Mouse (Mus musculus) Muller cell, postnatal 12 days (primary cell): ENCODE measurements at regions not wholly inside any gene's neighbourhood (a gene's known extent, or its start where the extent isn't known, plus 50 kb on each side); places are given as distances from the start of the nearest gene placed in this dataset.

Experiments
- DNase-seq: peaks from one replicate; pipeline ENCODE4 v3.0.0-alpha.2; 2015; ENCODE audit errors: inconsistent ontology term

DNA sequence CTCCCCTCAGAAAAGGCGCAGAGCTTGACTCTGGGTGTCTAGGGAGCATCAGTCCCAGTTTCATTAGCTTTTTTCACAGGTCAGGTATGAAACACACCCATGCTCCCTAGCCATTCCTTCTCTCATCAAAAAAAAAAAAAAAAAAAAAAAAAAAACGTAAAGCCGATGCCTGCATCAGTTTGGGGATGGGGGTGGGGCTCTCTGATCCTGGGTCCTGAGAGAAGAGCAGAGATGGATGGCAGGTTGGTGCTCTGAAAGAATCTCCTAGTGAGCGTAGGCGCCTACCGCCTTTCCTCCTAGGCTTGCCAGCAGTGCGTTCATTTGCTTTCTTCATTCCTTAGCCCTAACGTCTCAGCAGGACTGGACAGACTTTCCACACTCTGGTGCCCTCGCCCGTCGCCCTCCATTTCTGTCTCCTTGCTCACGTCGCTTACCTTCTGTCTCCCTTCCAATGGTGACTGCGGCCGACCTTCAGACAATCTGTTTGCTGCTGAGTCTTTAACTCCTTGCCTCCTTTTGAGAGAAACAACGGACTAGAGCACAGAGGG, 267.5 kb downstream of the Agtpbp1 start:
- no peak for DNase-seq

DNA sequence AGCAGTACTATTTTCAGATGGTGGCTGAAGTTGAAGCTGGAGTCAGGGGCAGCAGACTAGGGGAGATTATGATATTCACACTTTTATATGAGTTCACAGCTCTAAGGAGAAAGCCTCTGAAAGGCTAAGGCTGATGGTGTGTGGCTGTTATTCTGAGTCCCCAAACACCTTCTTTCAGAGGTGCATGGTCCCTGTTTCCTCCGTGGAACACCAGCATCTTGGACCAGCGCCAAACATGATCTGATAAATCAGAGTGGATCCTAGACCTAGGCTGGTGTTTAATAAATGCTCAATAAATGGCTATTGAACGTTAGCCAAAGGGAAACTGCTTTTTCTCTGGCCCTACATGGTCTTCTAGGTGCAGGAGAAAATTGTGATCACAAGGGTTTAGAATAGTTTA, 269.2 kb downstream of the Agtpbp1 start:
- no peak for DNase-seq

DNA sequence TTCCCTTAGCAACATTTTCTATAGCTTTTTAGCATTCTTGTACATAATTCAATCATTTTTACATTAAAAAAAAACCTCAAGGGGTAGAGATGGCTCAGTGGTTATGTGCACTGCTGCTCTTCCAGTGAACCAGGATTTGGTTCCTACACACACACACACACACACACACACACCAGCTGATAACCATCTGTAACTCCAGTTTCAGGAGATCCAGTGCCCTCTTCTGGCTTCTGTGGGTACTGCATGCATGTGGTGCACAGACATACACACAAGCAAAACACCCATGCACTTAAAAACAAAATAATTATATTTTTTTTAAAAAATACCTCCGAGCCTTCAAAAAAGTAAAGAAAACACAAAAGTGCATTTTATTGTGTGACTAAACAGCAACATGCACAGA, 270.6 kb downstream of the Agtpbp1 start:
- DNase-seq, result no peak

DNA sequence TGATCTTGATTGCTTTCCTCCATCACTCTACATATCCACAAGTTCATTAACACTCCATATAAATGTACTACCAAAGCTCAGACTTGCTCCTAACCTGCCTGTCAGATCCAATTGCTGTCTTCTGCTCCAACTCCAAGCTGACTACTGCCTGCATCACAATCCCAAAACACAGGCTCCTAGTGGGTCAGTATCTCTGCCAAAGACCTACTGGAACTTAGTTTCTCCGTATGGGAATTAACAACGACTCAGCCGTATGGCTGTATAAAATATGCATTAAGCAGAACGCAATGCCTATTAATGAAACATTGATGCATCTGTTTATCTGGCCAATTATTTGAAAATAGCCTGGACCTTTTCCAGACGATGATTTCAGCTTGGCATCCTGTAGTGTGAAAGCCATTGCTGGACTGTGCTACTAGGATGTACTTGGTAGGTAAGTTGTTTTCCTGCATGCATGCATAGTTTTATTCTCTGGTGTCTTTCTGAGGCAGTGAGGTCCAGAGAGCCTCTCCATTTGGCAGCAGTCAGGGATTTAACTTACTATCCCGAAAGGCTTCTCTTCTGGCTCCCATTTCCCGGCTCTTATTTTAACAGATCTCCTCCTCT, 271.2 kb downstream of the Agtpbp1 start:
- DNase-seq, result no peak

DNA sequence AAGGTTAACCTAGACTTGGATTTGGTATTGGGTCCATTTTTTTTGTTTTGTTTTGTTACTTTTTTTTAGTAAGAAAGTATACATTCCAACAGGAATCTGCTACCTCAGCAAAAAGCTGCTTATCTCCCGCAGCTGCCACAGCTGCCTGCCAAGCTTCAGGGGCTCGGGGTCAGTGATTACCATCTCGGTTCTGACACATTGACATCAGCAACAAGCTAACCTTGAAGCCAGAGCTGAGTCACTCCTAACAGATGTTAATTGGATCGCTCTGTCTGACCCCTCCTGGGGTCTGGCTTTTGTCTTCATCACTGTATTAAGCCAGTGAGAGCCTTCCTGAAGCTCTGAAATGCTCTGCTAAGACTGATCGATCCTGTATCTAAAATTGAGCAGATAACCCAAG, 292.1 kb downstream of the Agtpbp1 start:
- DNase-seq, result no peak

DNA sequence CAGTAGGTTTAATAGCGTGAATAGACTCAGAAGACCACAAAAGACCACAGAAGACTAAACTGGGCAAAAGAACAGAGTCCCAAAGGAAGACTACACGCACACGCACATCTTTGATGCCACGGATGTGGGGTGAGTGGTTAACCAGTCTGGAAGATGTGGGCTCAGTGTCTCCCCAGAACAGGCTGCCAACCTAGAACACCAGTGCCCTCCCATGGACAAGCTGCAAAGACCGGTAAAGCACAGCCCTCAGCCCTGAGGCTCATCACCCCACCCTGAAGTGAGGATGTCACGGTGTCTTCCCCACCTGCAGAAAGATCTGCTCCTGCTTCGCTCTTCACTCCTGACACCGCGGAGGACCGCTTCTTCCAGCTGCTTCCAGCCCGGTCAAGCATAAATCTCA, 295.9 kb downstream of the Agtpbp1 start:
- no peak for DNase-seq

DNA sequence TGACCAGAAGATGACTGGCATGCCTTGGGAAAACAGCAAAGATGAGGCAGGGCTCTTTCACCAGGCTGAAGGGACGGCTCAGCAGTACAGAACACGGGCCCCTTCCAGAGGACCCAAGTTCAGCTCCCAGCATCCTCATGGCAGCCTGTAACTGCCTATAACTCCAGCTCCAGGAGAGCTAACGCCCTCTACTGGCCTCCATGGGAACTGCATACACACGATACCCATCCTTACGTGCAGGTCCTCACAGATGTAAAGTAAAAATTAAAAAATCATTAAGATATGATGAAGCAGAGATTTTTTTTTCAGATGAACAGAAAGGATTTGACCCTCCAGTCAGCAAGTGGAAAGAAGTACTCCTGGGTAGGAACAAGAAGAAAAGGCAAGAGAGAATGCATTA, 303.8 kb downstream of the Agtpbp1 start:
- no peak for DNase-seq

DNA sequence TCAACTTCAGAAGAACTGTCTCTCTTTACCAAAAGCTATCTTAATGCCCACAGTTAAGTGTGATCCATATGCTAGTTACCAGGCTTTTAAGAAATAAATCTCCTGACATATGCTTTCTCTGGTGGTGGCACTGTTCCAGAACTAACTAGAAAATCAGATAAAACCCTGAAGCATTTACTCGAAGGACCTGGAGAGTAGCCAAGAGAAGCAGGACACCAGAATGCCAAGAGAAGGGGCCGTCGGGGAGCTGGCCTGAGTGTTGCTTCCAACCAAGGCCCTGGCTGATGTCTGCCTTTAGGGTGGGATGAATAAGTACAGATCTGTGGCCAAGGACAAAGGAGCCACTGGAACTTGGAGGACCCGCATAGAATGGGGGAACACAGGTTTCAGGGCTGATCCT, 305.9 kb downstream of the Agtpbp1 start:
- no peak for DNase-seq

DNA sequence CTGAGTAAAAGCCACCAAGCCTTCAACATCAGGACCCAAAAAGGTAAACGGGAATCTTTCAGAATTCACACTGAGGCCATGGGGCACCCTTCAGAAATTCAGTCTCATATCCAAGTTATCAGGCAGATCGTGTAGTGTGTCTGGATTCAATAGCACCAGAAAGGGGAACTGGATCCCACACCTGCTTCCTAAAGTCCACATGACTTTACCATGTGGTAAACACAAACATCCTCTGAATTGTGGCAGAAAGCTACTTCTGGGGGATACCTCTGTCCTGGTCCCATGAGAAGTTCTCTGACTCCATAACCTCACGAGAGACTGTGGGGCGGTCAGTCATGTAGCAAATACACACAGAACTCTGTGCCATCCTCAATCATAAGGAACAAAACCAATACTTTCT, 313.4 kb downstream of the Agtpbp1 start:
- no peak for DNase-seq

DNA sequence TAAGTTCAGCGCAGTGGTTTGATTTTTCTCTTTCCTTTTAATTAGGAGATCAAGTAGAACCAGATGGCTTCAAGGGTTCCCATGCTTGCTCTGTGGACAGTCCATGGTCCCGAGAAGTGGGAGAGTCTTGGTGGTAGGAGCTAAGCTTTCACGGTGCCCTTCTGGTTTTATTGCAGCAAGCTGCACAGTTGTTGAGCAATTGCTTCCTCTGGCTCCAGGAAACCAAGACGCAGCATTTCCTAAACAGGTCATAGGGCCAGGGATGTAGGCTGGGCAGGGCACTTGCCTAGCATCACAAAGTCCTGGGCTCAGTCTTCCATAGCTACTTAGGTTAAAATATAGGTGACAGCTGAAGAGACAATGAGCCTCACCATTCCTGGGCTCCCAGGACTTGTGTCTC, 318.2 kb downstream of the Agtpbp1 start:
- no peak for DNase-seq

DNA sequence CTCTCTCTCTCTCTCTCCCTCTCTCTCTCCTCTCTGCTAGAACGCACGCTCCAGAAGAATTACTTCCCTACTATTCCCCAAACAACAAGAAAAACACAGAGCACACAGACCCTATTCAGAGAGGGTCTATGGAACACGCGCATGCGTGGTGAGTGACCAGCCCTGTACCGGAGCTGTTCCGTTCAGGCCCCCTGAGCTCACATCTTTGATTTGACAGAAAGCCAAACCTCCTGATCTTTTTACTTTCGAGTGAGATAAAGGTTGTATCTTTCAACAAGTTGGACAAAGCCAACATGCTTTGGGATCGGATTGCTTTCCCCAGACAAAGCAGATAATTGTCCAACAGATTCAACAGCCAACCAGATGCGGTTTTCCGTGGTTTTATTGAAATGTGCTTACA, 320.9 kb downstream of the Agtpbp1 start:
- no peak for DNase-seq

DNA sequence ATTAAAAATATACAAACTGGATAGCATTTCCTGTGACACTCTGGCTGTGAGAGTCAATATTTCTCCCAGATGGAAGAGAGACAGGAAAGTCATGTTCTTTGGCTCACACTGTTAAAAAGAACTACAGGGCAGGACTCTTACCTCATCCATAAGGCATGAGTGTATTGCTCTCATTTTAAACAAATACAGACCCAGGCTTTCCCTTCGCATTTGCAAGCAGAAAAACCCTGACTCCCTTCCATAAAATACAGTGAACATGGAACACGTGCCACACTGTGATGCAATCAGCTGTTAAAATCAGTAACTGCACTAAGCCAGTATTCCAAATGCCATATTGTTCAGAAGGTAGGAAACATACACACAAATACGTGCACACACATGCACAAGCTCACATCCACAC, 323.1 kb downstream of the Agtpbp1 start:
- no peak for DNase-seq

DNA sequence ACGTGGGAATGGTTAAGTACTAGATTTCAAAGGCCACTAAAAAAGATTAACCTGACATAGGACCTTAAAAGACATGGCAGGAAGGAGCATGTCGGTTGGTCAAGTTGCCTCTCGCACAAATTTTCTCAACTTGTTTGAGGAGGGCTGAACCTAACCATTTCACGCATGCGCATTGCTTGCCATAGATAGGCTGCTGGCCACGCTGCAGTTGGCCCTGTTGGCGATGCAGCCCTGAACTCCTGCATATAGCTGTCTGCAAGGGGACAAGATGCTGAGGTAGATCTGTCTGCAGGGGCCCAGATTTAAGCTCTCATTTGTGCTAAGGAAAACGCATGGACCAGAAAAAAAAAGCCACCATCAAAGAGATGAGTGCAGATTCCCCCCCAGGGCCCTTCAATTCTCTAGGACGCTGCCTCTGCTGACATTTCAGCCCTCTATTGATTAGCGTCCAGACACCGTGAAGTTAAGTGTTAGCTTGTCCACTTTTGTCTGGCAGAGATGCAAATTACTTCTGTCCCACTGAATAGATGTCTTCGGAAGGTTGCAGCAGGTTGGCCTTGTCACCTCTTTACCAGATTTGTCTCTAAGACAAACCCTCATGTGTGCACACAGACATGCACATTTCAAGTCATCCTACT, 329.1 kb downstream of the Agtpbp1 start:
- no peak for DNase-seq

DNA sequence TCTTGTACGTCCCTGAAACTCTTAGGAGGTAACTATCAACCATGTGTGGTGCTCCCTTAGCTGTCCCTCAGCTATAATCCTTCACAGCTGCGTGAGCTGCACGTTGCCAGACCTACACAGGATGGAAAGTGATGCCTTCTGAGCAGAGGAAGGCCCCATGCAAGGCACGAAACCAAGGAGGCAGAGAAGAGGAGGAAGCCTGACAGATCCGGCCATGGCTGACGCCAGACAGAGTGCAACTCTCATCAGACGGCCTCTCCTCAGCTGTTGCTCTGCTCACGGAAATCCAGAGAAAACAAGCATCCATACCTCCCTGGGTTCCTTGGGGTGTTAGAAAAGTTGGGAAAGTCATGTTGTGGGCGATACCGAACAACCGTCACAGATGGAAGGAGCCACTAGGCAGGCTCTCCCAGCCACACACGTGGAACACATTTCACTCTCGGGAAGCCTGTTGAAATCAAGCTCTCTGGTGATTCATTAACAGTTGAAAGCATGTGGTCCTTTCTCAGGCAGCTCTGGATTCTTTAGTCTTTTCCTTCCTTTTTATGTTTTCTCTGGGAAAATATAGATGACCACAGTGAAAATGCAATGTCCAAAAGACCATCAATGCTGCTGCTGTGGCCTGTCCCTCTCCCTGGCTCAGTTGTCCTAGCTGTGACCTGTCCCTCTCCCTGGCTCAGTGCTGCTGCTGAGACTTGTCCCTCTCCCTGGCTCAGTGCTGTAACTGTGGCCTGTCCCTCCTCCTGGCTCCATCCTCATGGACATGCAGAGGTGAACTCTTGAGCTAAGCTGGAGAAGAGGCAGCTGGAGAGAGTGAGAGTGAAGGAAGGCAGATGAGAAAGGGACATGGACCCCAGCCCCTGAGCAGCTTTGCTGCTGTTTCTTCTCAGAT, 331.1 kb downstream of the Agtpbp1 start:
- DNase-seq, result no peak

DNA sequence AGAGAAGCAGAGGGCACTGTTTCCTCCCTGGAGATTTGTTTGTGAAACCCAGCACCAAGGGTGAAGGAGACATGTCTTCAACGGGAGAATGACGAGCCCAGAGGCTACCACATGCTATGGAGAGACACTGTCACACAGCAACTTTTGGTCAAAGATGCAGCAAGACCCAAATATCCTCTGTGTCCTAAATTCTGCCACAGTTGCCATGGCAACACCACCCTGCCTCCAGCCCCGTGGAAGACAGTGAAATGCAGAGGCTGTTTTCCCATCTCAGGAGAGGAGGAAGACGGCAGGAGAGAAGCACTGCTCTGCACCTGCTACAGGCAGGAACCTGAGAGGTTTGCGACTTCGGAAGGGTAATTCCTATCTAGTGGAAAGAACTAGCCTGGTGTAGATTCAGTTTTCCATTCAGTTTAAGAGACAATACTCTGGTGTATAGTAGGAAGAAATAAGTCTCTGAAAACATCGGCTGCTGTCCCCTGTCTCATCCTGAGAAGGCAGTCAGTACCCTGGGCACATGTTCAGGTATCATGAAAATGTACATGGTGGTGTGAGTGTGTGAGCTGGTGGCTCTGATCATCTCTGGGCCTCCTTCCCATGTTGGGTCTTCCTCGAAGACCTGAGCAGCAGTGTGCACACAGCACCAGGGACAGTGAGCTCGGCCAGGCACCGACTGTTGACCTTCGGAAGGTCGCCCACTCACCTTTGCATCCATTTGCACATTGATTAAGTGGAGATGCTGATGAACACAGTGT, 333.6 kb downstream of the Agtpbp1 start:
- no peak for DNase-seq

DNA sequence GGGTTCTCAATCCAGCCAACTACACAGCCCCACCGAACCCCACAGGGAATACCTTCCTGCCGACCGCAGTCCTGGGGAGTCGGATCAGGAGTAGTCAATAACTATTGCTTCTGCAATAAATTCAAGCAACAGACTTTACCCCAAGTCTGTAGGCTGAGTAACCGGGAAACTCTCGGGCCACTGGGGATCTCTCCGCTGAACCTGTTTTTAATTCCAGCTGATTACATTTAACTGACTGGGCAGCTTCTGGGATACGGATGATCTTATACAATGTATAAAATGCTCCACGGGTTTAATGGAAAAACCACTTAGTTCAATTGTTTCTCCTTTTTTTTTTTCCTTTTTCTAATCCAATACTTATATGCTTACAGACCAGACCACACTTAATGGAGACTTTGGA, 336.6 kb downstream of the Agtpbp1 start:
- no peak for DNase-seq

DNA sequence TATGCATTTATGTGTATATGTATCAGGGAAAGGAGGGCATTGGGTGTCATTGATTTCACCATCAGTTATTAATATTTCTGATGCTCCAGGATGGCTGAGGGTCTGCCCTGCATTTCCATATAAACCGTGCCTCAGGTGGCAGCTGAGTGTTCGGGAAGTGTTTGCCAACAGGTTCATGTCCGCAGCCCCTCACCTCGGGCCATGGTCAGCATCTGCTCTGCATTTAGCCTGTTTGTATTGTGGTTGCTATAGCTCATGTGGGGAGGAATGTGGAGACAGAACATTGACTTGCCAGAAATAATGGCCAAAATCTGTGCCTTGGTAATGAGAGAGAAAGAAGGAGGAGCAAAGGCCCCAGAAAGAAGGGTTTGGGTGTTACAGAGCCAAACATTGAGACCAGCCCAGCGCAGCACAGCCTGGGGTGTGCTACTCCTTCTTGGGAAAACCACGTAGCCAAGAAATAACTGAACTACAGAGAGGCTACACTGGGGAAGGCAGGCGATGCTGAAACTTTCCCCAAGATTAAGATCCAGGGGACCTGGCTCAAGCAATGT, 338.0 kb downstream of the Agtpbp1 start:
- no peak for DNase-seq

DNA sequence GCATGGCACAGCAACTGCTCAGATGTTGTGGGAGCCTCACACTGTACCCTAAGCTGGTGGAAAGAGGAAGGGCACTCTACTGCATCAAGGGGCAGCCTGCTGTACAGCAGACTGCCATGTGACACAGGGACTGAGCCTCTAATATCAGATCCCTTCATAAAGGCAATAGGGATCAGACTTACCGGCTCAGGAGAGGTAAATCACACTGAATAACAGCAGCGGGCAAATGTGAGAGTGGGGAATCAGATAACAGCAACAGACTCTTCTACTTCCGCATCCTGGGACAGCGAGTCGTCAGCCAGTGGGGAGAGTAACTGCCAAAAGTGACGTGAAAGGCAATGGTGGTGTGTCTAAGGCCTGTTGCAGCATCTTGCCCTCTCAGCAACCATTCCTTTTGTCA, 339.0 kb downstream of the Agtpbp1 start:
- no peak for DNase-seq

DNA sequence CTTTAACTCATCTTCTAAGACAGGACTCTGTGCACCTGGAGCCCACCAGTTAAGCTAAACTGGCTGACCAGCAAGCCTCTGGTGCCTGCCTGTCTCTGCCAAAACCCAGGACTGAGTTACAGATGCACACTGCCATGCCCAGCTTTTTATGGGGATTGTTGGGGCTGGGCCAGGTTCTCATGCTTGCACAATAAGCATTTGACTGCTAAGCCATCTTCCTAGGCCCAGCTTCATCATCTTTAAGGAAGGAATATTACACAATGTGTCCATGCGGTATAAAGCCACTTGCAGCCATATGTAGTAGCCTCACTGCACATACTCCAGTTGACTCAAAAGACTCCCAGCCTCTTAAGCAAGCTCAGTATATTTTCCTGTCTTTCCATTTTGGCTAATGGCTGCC, 340.4 kb downstream of the Agtpbp1 start:
- DNase-seq, result no peak

DNA sequence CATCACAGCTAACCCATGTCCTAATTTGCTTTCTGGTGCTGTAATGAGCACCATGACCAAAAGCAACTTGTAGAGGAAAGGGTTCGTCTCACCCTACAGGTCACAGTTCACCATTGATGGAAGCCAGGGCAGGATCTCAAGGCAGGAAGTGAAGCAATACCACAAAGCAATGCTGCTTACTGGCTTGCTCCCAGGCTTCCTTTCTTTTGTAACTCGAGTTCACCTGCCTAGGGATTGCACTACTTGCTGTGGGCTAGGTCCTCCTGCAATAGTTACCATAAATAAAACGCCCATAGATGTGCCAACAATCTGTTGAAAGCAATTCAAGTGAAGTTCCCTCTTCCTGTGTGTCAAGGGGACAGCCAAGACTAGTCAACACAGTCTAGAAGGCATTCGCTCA, 342.4 kb downstream of the Agtpbp1 start:
- DNase-seq, result no peak

DNA sequence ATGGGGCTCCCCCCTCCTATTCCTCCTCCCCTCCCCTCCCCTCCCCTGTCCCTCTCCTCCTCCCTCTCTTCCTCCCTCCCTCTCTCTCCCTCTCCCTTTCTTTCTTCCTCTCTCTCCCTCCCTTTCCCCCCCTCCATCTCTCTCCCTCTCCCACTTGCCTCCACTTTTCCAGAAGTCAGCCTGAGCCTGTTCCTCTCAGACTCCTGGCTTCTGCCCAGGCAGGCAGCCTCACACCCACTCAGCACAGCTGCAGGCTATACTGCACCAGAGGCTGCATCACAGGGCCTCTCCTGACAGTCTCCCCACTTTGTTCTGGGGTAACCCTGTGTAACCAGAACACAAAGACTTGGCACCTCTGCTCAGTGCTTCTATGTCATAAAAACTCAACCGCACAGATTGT, 346.3 kb downstream of the Agtpbp1 start:
- no peak for DNase-seq

DNA sequence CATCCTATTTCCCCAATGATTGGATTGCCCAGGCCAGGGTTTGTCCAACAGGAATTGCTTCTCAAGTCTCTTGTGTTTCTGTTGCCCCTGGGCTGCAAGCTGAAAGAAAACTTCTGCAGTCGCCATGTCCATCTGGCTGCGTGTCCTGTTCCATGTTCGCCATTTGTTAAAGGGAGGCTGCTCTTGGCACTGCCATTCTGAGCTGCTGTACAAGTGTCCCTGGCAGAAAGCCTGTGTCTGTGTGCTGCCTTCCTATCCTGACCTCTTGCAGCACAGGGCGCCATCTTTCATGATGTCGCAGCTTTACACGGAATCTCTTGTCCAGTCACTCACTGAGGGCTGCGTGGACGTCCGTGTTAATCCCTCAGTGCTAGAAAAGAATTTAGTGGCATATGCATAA, 349.2 kb downstream of the Agtpbp1 start:
- no peak for DNase-seq
